ENCODE assay signal across 8 mouse cellular contexts in genomic region chr3:27155051-27155855, GRCm38 (mm10). TPM values are rescaled to one million over a fixed set of nuclear protein-coding genes. Genes with fewer than 3 reads are reported as not detected.
DNase-seq lines count a peak whose midpoint lies in the region; ATAC-seq lines count a peak whose summit lies in the region.

No protein-coding gene starts in this region.

- no peak overlapping the region for H3K4me3 ChIP-seq in forebrain, embryonic 10.5 days
- no peak overlapping the region for H3K4me3 ChIP-seq in forebrain, embryonic 16.5 days (replicated peaks; ENCODE audit: low read length)
- H3K4me3 ChIP-seq in liver, embryonic 12.5 days = no peak overlapping the region

- H3K27ac ChIP-seq in forebrain, embryonic 10.5 days = peak overlapping the region; percentile 97
- H3K27ac ChIP-seq in forebrain, embryonic 16.5 days (ENCODE audit: low read length) = no peak overlapping the region
- H3K27ac ChIP-seq in liver, embryonic 12.5 days = peak overlapping the region; percentile 78; the same call in 1 of the 2 replicates

- no peaks in the 10 kb centered on the region for H3K9me3 ChIP-seq in forebrain, embryonic 10.5 days
- H3K9me3 ChIP-seq in forebrain, embryonic 16.5 days (ENCODE audit: control insufficient read depth, low read length) = no peaks in the 10 kb centered on the region
- H3K9me3 ChIP-seq in liver, embryonic 12.5 days (replicated peaks) = no peaks in the 10 kb centered on the region

- H3K36me3 ChIP-seq in forebrain, embryonic 10.5 days (replicated peaks) = peaks cover 15% of the 10 kb centered on the region
- H3K36me3 ChIP-seq in forebrain, embryonic 16.5 days (ENCODE audit: control insufficient read depth, insufficient read depth) = no peaks in the 10 kb centered on the region
- peaks cover 12% of the 10 kb centered on the region for H3K36me3 ChIP-seq in liver, embryonic 12.5 days

- DNase-seq in forebrain, embryonic 10.5 days (ENCODE audit: extremely low spot score, low spot score) = peak; percentile 60
- DNase-seq in NIH3T3 (ENCODE audit: low read depth) = peak; percentile 77
- DNase-seq in heart, postnatal 10 days = peak; percentile 51 to 54
- peak; percentile 20 for DNase-seq in thymus, postnatal 4 days
- DNase-seq in layer of hippocampus, postnatal 14 days (ENCODE audit: low spot score in 2 of 2) = no peak

- H3K4me2 ChIP-seq in forebrain, embryonic 16.5 days (ENCODE audit: low read length) = no peak overlapping the region
- no peak overlapping the region for H3K4me2 ChIP-seq in liver, embryonic 12.5 days

- 18% methylated on average over 6 of the region's 6 CpGs for WGBS in forebrain, embryonic 10.5 days
- 21% methylated on average over 6 of the region's 6 CpGs for WGBS in forebrain, embryonic 16.5 days
- WGBS in liver, embryonic 12.5 days (ENCODE audit: insufficient replicate concordance) = 44% methylated on average over 6 of the region's 6 CpGs

- H3K9ac ChIP-seq in forebrain, embryonic 16.5 days (replicated peaks; ENCODE audit: low read depth, low read length) = no peak overlapping the region
- no peak overlapping the region for H3K9ac ChIP-seq in liver, embryonic 12.5 days

- H3K27me3 ChIP-seq in forebrain, embryonic 10.5 days (ENCODE audit: poor library complexity, severe bottlenecking) = no peaks in the 10 kb centered on the region
- no peaks in the 10 kb centered on the region for H3K27me3 ChIP-seq in forebrain, embryonic 16.5 days (replicated peaks; ENCODE audit: control insufficient read depth, insufficient read depth, low read length)
- no peaks in the 10 kb centered on the region for H3K27me3 ChIP-seq in liver, embryonic 12.5 days (replicated peaks)

- H3K4me1 ChIP-seq in forebrain, embryonic 10.5 days = peaks cover 44% of the 10 kb centered on the region
- H3K4me1 ChIP-seq in forebrain, embryonic 16.5 days (replicated peaks; ENCODE audit: control insufficient read depth, insufficient read depth, low read length) = peaks cover 12% of the 10 kb centered on the region
- H3K4me1 ChIP-seq in liver, embryonic 12.5 days = peaks cover 41% of the 10 kb centered on the region

- intact Hi-C loops in heart, postnatal 10 days (cut with DNase I) = no loop called here

- ATAC-seq in forebrain, embryonic 16.5 days = no peak
- no peak for ATAC-seq in liver, embryonic 12.5 days
- ATAC-seq in activated CD4-positive, CD25-positive, alpha-beta regulatory T cell, adult 4 months = no peak

RNA-seq across cellular contexts. Expression of gene Ect2, which starts 1.6 kb away (rescaled TPM):
- polyA plus RNA-seq in forebrain, embryonic 10.5 days (2016; fragmentation: Nextera tagmentation; extraction: Ambion mirVana) = 110 and 121 TPM in 2 replicates
- 26.2 and 37.0 TPM in 2 replicates for polyA plus RNA-seq in forebrain, embryonic 16.5 days (2015; fragmentation: Nextera tagmentation; extraction: Ambion mirVana)
- 1 to 10 TPM; 9.3 to 9.6 TPM for total RNA-seq in heart, postnatal 10 days (2021)
- 45.4 TPM in 2 replicates for polyA plus RNA-seq in liver, embryonic 12.5 days (2016; fragmentation: Nextera tagmentation; extraction: Ambion mirVana)
- polyA plus RNA-seq in activated CD4-positive, CD25-positive, alpha-beta regulatory T cell, adult 4 months (2017; shearing (Covaris generic)) = 10 to 100 TPM; 14.8 to 15.7 TPM
- total RNA-seq in layer of hippocampus, postnatal 14 days (2021) = 1 to 10 TPM; 1.8 to 2.6 TPM

RNA-seq across cellular contexts. Expression of gene Nceh1, which starts 27.5 kb away (rescaled TPM):
- polyA plus RNA-seq in forebrain, embryonic 10.5 days (2016; fragmentation: Nextera tagmentation; extraction: Ambion mirVana) = 5.0 and 5.6 TPM in 2 replicates
- polyA plus RNA-seq in forebrain, embryonic 16.5 days (2015; fragmentation: Nextera tagmentation; extraction: Ambion mirVana) = 6.7 and 8.5 TPM in 2 replicates
- total RNA-seq in heart, postnatal 10 days (2021) = 100 to 1,000 TPM; 167 TPM
- 2.8 and 3.4 TPM in 2 replicates for polyA plus RNA-seq in liver, embryonic 12.5 days (2016; fragmentation: Nextera tagmentation; extraction: Ambion mirVana)
- 10 to 100 TPM; 21.1 to 21.5 TPM for polyA plus RNA-seq in activated CD4-positive, CD25-positive, alpha-beta regulatory T cell, adult 4 months (2017; shearing (Covaris generic))
- total RNA-seq in layer of hippocampus, postnatal 14 days (2021) = 10 to 100 TPM; 93.7 to 95.0 TPM

Comparison
In these comparisons a context has a peak if more than half of its experiments do, and no peak if none do; other contexts are left out.
1. DNase-seq: peak in forebrain, embryonic 10.5 days (single experiment), NIH3T3 (single experiment), heart, postnatal 10 days (2 of 2) and thymus, postnatal 4 days (single experiment); none in layer of hippocampus, postnatal 14 days (0 of 2).